Mouse (Mus musculus): ENCODE data around the gene Ddc. TPM values are rescaled to one million over a fixed set of nuclear protein-coding genes. Genes with fewer than 3 reads are reported as not detected.
A peak's percentile ranks its signal among the peaks of the same experiment; 100 is the strongest.

The Ddc gene
- polyA plus RNA-seq, 1 experiment from 2014 or later: 14.3 TPM

GRCm38 (mm10) chr11:11825670-11826069 lies 72.3 kb downstream of the Ddc start:
- Histone ChIP-seq H3K4me3 (replicated peaks) (no peak overlapping the region), H3K36me3 (no peaks in the 10 kb centered on the region), H3K9ac (no peak overlapping the region), H3K4me1 (peaks cover 69% of the 10 kb centered on the region), H3K9me3 (replicated peaks) (no peaks in the 10 kb centered on the region), H3K4me2 (no peak overlapping the region), H3K27ac (peak overlapping the region; percentile 55), H3K27me3 (no peaks in the 10 kb centered on the region)
- ATAC-seq (replicated peaks; ENCODE audit: low FRiP score): no peak
- 62% methylated on average over 6 of the region's 6 CpGs for WGBS

GRCm38 (mm10) chr11:11824970-11825635 lies 72.8 kb downstream of the Ddc start:
- Histone ChIP-seq H3K4me2 (no peak overlapping the region), H3K4me1 (peaks cover 68% of the 10 kb centered on the region), H3K9me3 (replicated peaks) (no peaks in the 10 kb centered on the region), H3K27me3 (no peaks in the 10 kb centered on the region), H3K4me3 (replicated peaks) (no peak overlapping the region), H3K9ac (no peak overlapping the region), H3K36me3 (no peaks in the 10 kb centered on the region), H3K27ac (peak overlapping the region; percentile 50; the same call in 1 of the 2 replicates)
- WGBS: 63% methylated on average over 3 of the region's 3 CpGs
- ATAC-seq (replicated peaks; ENCODE audit: low FRiP score): no peak

- Histone ChIP-seq H3K4me1 (peaks cover 60% of the 10 kb centered on the region), H3K9me3 (replicated peaks) (no peaks in the 10 kb centered on the region), H3K9ac (no peak overlapping the region), H3K4me3 (replicated peaks) (no peak overlapping the region), H3K4me2 (no peak overlapping the region), H3K36me3 (no peaks in the 10 kb centered on the region), H3K27ac (peak overlapping the region; percentile 50), H3K27me3 (no peaks in the 10 kb centered on the region)
- WGBS: 44% methylated on average over 12 of the region's 12 CpGs
- ATAC-seq (replicated peaks; ENCODE audit: low FRiP score): no peak
Observed at GRCm38 (mm10) chr11:11823980-11824911, 73.7 kb downstream of the Ddc start.

- Histone ChIP-seq H3K9me3 (replicated peaks) (no peaks in the 10 kb centered on the region), H3K27ac (peak overlapping the region; percentile 94), H3K27me3 (no peaks in the 10 kb centered on the region), H3K36me3 (no peaks in the 10 kb centered on the region), H3K4me2 (peak overlapping the region; percentile 30), H3K4me1 (peaks cover 46% of the 10 kb centered on the region), H3K9ac (peak overlapping the region; percentile 21; the same call in 1 of the 2 replicates), H3K4me3 (replicated peaks) (no peak overlapping the region)
- peak; percentile 63 for ATAC-seq (replicated peaks; ENCODE audit: low FRiP score)
- 7% methylated on average over 20 of the region's 20 CpGs for whole genome bisulfite sequencing
Observed at GRCm38 (mm10) chr11:11822181-11823095, 75.5 kb downstream of the Ddc start.

- H3K36me3 ChIP-seq: no peaks in the 10 kb centered on the region
- peak overlapping the region; percentile 30 for H3K4me2 ChIP-seq
- H3K4me1 ChIP-seq: peaks cover 46% of the 10 kb centered on the region
- no peak overlapping the region for H3K4me3 ChIP-seq (replicated peaks)
- ATAC-seq (replicated peaks; ENCODE audit: low FRiP score): peak; percentile 87
- H3K27ac ChIP-seq: peak overlapping the region; percentile 94
- 6% methylated on average over 14 of the region's 16 CpGs for WGBS
- H3K9ac ChIP-seq: peak overlapping the region; percentile 21; the same call in 1 of the 2 replicates
- H3K9me3 ChIP-seq (replicated peaks): no peaks in the 10 kb centered on the region
- H3K27me3 ChIP-seq: no peaks in the 10 kb centered on the region
Observed at GRCm38 (mm10) chr11:11821387-11821975, 76.5 kb downstream of the Ddc start.

- Histone ChIP-seq H3K4me3 (replicated peaks) (no peak overlapping the region), H3K36me3 (no peaks in the 10 kb centered on the region), H3K4me2 (no peak overlapping the region), H3K27me3 (no peaks in the 10 kb centered on the region), H3K9me3 (replicated peaks) (no peaks in the 10 kb centered on the region), H3K27ac (peak overlapping the region; percentile 94), H3K9ac (no peak overlapping the region), H3K4me1 (peaks cover 42% of the 10 kb centered on the region)
- WGBS: 58% methylated on average over 3 of the region's 3 CpGs
- ATAC-seq (replicated peaks; ENCODE audit: low FRiP score): no peak
Observed at GRCm38 (mm10) chr11:11820737-11821136, 77.2 kb downstream of the Ddc start.

GRCm38 (mm10) chr11:11820251-11820650 lies 77.7 kb downstream of the Ddc start:
- Histone ChIP-seq H3K9me3 (replicated peaks) (no peaks in the 10 kb centered on the region), H3K36me3 (no peaks in the 10 kb centered on the region), H3K27ac (peak overlapping the region; percentile 94), H3K9ac (no peak overlapping the region), H3K4me1 (peaks cover 37% of the 10 kb centered on the region), H3K27me3 (no peaks in the 10 kb centered on the region), H3K4me3 (replicated peaks) (no peak overlapping the region), H3K4me2 (no peak overlapping the region)
- ATAC-seq (replicated peaks; ENCODE audit: low FRiP score): peak; percentile 33
- 3% methylated on average over 2 of the region's 2 CpGs for WGBS

GRCm38 (mm10) chr11:11819206-11819605 lies 78.7 kb downstream of the Ddc start:
- ATAC-seq (replicated peaks; ENCODE audit: low FRiP score): no peak
- WGBS: 91% methylated on average over 5 of the region's 5 CpGs
- Histone ChIP-seq H3K4me2 (no peak overlapping the region), H3K4me3 (replicated peaks) (no peak overlapping the region), H3K27me3 (no peaks in the 10 kb centered on the region), H3K36me3 (no peaks in the 10 kb centered on the region), H3K4me1 (peaks cover 31% of the 10 kb centered on the region), H3K27ac (no peak overlapping the region), H3K9ac (no peak overlapping the region), H3K9me3 (replicated peaks) (no peaks in the 10 kb centered on the region)

GRCm38 (mm10) chr11:11818797-11819196 lies 79.1 kb downstream of the Ddc start:
- Histone ChIP-seq H3K9ac (no peak overlapping the region), H3K27ac (no peak overlapping the region), H3K36me3 (no peaks in the 10 kb centered on the region), H3K4me3 (replicated peaks) (no peak overlapping the region), H3K4me2 (no peak overlapping the region), H3K4me1 (peaks cover 27% of the 10 kb centered on the region), H3K9me3 (replicated peaks) (no peaks in the 10 kb centered on the region), H3K27me3 (no peaks in the 10 kb centered on the region)
- no peak for ATAC-seq (replicated peaks; ENCODE audit: low FRiP score)
- WGBS: 83% methylated on average over 6 of the region's 6 CpGs

GRCm38 (mm10) chr11:11815737-11816136 lies 82.2 kb downstream of the Ddc start:
- ATAC-seq (replicated peaks; ENCODE audit: low FRiP score): no peak
- Histone ChIP-seq H3K36me3 (no peaks in the 10 kb centered on the region), H3K9ac (no peak overlapping the region), H3K27ac (no peak overlapping the region), H3K4me2 (no peak overlapping the region), H3K4me1 (peaks cover 6% of the 10 kb centered on the region), H3K4me3 (replicated peaks) (no peak overlapping the region), H3K27me3 (no peaks in the 10 kb centered on the region), H3K9me3 (replicated peaks) (no peaks in the 10 kb centered on the region)
- 79% methylated on average over 3 of the region's 3 CpGs for WGBS

GRCm38 (mm10) chr11:11811906-11812480 lies 86.0 kb downstream of the Ddc start:
- H3K4me2 ChIP-seq: peak overlapping the region; percentile 48
- WGBS: 25% methylated on average over 9 of the region's 9 CpGs

More at GRCm38 (mm10) chr11:11811906-11812480, 86.0 kb downstream of the Ddc start:
- no peaks in the 10 kb centered on the region for H3K9me3 ChIP-seq (replicated peaks)
- no peak for ATAC-seq (replicated peaks; ENCODE audit: low FRiP score)
- H3K27ac ChIP-seq: no peak overlapping the region
- peaks cover 24% of the 10 kb centered on the region for H3K4me1 ChIP-seq
- H3K9ac ChIP-seq: no peak overlapping the region; the same call in 1 of the 2 replicates
- no peaks in the 10 kb centered on the region for H3K27me3 ChIP-seq
- no peaks in the 10 kb centered on the region for H3K36me3 ChIP-seq
- H3K4me3 ChIP-seq (replicated peaks): no peak overlapping the region

All from kidney, embryonic 15.5 days (tissue).